Mouse (Mus musculus) adrenal gland, postnatal 4 days (tissue): ENCODE measurements around the gene Sema6b. TPM values are rescaled to one million over a fixed set of nuclear protein-coding genes. Genes with fewer than 3 reads are reported as not detected.
A peak's percentile ranks its signal among the peaks of the same experiment; 100 is the strongest.
"Not testable (repeated sequence)": the region's sequence is repeated elsewhere in the genome, so short reads cannot be mapped to it uniquely, and the experiment has no call there.

Experiments used
- DNase-seq, 2 experiments: peaks; one replicate each; pipeline ENCODE4 v3.0.0; 2021 to 2022; ENCODE audit warnings: low spot score in 2 of 2, mixed read lengths in 2 of 2
- microRNA-seq: library from miRNA; unstranded; fragments of <30 nt; microRNA quantifications from one replicate; pipeline ENCODE4 v1.2.0, GENCODE M21; 2021
- total RNA-seq, 2 experiments: library from RNA; stranded (reverse); gene quantifications; 2 replicates each; pipeline ENCODE4 v1.2.3; 2021

Sema6b gene
- total RNA-seq, 2 experiments from 2014 or later, result 9.6 to 12.2 TPM

DNA sequence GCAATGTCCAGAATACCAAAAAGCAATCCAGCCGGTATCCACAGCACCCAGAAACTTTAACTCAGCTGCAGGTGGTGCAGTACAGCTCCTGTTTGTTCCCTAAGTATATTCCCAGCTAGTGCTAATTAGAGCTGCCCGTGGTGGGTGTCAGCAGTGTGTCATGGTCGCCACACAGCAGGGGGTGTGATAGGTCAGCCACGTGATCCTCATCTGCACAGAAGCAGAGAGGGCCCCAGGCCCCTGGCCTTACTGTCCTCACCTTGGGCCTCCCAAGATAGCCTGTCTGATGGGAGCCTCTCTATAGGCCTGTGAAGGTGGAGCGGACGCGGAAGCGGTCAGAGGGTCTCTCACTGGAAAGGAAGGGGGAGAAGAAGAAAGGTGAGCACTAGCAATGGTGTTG lies 42.0 kb downstream of the Sema6b start:
- DNase-seq, result no peak

DNA sequence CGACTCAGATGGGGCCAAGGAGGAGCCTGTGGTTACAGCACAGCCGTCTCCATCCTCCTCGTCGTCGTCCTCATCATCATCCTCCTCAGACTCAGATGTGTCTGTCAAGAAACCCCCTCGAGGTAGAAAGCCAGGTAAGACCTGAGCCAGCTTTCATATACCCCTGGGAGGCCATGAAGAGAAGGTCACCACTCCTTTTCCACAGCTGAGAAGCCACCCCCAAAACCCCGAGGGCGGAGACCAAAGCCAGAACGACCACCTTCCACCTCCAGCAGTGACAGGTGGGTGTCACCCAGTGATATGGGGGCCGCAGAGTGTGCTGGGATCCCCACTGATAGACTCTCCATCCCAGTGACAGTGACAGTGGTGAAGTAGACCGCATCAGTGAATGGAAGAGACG lies 43.3 kb downstream of the Sema6b start:
- no peak for DNase-seq

DNA sequence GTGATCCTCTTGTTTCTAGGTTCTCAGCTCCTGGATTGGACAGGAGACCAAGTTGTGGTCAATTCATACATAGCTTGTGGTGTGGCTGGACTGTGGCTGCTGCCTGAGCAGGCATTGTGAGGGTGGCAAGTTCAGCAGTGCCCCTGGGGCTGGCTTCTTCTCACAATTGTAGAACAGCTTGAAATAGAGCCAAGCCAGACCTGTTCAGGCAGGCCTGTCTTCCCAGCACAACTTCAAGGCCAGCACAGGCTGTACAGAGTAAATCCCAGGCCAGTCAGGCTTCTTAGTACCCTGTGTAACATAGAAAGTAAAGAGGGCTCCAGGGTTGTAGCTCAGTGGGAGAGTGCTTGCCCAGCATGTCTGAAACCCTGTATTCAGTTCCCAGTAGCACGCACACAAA lies 47.3 kb downstream of the Sema6b start:
- no peak for DNase-seq

DNA sequence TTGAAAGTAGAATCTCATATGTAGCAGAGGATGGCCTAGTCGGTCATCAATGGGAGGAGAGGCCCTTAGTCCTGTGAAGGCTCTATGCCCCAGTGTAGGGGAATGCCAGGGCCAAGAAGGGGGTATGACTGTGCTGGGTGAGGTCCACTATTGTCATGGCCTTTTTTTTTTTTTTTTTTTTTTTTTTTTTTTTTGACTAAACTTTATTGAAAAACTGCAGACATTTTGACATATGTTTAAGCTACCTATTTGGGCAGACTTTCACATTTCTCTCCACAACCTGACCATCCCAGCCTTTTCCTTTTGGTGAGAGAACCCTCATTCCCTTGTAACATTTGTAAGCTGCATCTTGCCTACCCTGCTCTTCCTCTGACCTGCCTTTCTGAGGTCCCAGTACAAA lies 47.8 kb downstream of the Sema6b start:
- DNase-seq, result no peak

DNA sequence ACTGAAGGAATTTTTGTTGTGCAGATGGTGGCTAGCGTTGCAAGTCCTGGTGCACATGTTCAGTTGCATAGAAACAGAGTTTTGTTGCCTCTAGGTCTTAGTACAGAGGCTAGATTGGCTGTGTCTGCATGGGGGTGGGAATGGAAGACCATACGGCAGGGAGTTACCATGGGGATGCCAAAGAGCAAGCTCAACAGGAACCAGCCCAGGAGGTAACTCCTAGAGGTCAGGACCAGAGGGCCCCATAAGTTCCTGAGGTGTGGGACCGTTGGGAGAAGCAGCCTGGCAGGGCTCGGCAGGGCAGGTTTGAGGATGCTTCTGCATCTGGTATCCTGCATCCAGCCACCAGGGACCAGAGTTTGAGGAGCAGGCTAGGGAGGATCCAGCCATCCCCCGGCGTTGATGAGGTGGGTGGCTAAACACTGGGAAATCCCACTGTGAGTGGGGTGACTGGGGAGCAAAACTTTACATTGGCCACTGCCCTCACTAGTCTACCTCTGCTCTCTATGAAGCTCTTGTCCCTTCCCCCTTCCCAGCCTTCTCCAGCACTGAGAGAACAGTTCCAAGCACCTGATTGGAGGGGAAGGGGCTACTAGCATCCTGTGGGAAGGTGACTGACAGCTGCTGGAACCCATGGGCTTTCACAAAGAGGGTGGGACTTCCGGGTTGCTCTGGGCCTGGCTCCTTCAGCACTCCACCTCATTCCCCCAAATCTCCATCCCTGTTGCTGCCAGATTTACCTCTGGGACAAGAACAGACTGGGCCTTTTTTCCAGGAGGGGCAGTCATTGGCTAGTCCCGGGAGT lies 59.2 kb downstream of the Sema6b start:
- no peak for DNase-seq

DNA sequence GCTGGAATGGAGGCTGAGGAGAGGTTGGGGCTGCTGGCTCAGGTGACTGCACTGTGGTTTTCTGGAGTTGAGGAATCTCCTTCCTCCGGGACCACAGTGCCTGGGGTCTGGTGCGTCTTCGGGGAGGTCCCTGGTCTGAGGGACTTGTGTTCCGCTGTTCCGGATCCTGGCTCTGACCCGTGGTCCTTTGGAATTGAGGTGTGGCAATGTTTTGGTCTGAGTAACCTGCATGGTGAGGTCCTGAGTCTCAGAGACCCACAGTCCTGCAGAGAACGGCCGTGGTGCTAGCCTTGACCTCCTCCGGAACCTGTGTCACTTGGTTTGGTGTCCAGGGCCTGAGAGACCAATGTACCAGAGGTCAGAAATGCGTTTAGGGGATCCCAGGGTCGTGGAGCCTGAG lies 60.2 kb downstream of the Sema6b start:
- no peak for DNase-seq

DNA sequence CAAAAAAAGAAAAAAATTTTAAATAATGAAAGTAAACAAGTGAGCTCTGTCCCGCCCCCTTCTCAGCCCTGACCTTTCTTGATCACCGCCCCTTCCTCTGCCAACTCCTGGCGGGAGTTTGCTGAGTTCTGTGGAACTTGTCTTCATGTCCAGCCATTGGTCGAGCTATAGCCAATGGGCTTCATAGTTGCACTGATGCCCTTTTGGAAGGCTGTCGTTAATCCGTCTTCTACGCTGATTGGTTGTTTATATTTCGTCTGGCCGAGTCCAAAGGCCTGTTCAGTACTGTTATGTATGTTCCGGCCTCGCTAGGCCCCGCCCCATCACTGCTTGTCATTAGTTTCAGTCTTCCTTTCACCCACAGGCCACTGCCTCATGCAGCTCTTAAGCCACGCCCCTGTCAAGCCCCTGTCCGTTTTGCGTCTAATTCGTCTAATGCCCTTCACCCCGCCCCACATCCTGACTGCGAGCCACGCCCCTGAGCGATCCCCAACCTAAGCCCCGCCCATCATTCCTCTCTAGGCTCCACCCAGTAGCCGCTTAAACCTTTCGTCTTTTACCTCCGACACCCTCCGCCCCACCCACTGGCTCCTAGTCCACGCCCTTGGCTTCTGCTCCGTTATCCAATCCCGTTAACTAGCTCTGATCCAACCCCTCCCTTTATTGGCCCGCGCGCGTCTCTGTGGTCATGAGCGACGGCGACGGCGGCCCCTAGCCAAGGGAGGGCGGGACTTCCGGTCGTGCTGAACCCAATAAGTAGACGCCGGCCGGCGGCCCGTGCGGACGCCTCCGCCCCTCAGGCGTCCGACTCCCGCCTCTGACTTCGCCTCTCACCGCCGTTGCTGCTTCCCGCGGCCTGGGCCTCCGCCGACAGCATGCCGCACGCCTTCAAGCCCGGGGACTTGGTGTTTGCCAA lies 61.0 kb downstream of the Sema6b start, which contains the start of gene Hdgfl2:
TSS of gene Hdgfl2 (plus strand) at position 755 of the 916 bp plus-strand sequence.
- DNase-seq, result peak; percentile 96 to 98

DNA sequence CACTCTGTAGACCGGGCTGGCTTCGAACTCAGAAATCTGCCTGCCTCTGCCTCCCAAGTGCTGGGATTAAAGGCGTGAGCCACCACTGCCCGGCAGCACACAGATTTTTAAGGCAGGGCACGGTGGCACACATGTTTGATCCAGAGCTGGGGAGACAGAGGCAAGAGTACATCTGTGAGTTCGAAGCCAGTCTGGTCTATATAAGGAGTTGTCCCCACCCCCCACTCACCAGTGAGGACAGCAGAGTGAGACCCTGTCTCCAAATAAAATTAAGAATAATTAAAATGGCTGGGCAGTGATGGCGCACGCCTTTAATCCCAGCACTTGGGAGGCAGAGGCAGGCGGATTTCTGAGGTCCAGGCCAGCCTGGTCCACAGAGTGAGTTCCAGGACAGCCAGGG lies 61.8 kb downstream of the Sema6b start:
- DNase-seq, result not testable (repeated sequence)

DNA sequence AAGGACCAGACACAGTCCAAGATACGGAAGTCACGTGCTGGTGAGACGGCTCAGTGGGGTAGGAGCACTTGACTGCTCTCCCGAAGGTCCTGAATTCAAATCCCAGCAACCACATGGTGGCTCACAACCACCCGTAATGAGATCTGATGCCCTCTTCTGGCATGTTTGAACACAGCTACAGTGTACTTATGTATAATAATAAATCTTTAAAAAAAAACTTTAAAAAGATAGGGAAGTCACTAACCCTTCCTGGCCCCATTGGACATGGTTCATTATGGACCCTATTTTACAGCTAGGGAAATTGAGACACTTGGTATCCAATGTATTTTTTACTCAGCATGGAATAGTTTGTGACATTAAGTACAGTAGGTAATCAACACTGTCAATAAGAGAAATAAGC lies 62.6 kb downstream of the Sema6b start:
- no peak for DNase-seq

DNA sequence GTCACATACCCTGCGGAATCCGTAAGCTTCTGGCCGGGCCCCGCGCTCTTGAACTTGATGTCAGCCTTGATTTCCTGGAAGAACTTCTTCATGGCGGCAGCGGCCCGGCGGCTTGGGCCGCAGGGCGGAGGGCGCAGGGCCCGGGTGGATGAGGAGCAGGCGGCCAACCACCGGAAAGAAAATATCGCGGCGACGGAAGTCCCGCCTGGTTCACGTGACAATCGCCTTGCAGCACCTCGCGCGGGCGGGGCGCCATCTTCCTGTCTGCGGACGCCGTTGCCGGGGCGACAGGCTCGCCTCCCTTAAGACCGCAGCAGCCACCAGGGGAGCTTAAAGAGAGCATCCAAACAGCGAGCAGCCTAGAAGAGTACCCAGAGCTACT lies 65.3 kb downstream of the Sema6b start, which contains the start of gene Ubxn6:
TSS of gene Ubxn6 (minus strand) at position 202 of the 382 bp plus-strand sequence.
- peak; percentile 93 to 96 for DNase-seq

DNA sequence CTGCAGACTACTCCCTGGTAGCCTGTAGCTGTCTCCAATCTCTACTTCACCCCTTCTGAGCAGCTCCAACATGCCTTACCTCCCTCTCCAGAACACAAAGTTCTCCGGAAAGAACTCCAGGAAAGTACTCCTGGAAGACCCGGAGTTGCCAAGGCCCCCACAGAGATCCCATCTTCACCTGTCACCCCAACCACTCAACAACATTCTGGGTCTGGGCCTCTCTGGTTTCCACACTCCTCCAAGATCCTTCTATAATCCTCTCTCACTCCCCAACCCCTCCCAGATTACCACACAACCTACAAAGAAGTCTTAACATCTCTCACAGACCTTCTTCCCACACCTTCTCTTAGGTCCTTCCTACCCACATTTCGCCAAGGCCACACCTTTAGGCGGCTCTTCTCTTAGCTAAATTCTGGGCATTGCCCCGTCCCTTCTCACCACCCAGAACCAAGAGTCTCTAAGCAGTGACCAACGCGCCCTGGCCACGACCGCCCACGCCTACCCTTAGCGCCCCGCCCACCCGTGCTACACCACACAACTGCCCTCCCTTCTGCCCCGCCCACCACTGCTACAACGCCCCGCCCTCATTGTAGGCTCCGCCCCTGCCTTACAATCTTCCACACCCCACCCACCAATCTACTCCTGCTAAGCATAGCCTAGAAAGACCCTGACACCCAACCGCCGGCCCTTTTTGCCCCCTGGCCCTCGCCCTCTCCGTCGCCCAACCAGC lies 65.9 kb downstream of the Sema6b start:
- peak; percentile 66 to 84 for DNase-seq

Small RNAs within 50 kb of the gene (microRNA-seq; reads per million reads assigned to microRNA genes)
- not detected for gene Gm44397

Other genes starting within 250 kb of the Sema6b start
- 10 to 100 TPM; 10.1 to 11.3 TPM for gene Zfp959, start 248.2 kb downstream of the Sema6b start, total RNA-seq
- gene Zfp119b, start 190.8 kb downstream of the Sema6b start, total RNA-seq, result 1 to 10 TPM; 7.2 to 8.0 TPM
- gene Ebi3, start 187.7 kb downstream of the Sema6b start, total RNA-seq, result 1 to 10 TPM; 2.1 to 3.0 TPM
- gene Yju2, start 181.2 kb downstream of the Sema6b start, total RNA-seq, result 10 to 100 TPM; 22.7 to 26.9 TPM
- 10 to 100 TPM in 1 of 2 experiments, 1 to 10 TPM in 1; 7.3 to 16.9 TPM for gene Shd, start 169.9 kb downstream of the Sema6b start, total RNA-seq
- 1 to 10 TPM; 4.1 to 9.2 TPM for gene Fsd1, start 153.8 kb downstream of the Sema6b start, total RNA-seq
- 1 to 10 TPM; 9.3 to 9.4 TPM for gene Stap2, start 134.8 kb downstream of the Sema6b start, total RNA-seq
- 10 to 100 TPM; 91.6 to 91.9 TPM for gene Mpnd, start 134.6 kb downstream of the Sema6b start, total RNA-seq
- 10 to 100 TPM; 66.3 to 67.4 TPM for gene Sh3gl1, start 103.7 kb downstream of the Sema6b start, total RNA-seq
- 10 to 100 TPM; 15.6 to 16.2 TPM for gene Chaf1a, start 99.9 kb downstream of the Sema6b start, total RNA-seq
- gene Ubxn6, start 65.3 kb downstream of the Sema6b start, total RNA-seq, result 10 to 100 TPM; 74.6 to 76.8 TPM
- gene Hdgfl2, start 60.7 kb downstream of the Sema6b start, total RNA-seq, result 10 to 100 TPM; 73.1 to 85.1 TPM
- gene Plin4, start 30.5 kb downstream of the Sema6b start, total RNA-seq, result 10 to 100 TPM; 29.9 to 37.0 TPM
- gene Plin5, start 22.7 kb downstream of the Sema6b start, total RNA-seq, result 10 to 100 TPM; 23.1 to 30.6 TPM
- 10 to 100 TPM in 1 of 2 experiments, 1 to 10 TPM in 1; 5.5 to 10.1 TPM for gene Lrg1, start 18.3 kb downstream of the Sema6b start, total RNA-seq
- 1 to 10 TPM; 8.0 to 9.2 TPM for gene Tnfaip8l1, start 22.1 kb upstream of the Sema6b start, total RNA-seq
- 10 to 100 TPM; 65.9 to 66.3 TPM for gene Mydgf, start 43.6 kb upstream of the Sema6b start, total RNA-seq
- 10 to 100 TPM; 34.4 to 37.3 TPM for gene Dpp9, start 78.6 kb upstream of the Sema6b start, total RNA-seq
- gene Fem1a, start 116.5 kb upstream of the Sema6b start, total RNA-seq, result 10 to 100 TPM; 30.5 to 33.5 TPM
- 10 to 100 TPM; 21.0 to 22.2 TPM for gene Ticam1, start 136.4 kb upstream of the Sema6b start, total RNA-seq
- gene Plin3, start 152.5 kb upstream of the Sema6b start, total RNA-seq, result 10 to 100 TPM; 83.2 to 87.5 TPM
- not detected for gene Arrdc5, start 159.9 kb upstream of the Sema6b start, total RNA-seq
- 10 to 100 TPM; 49.3 to 61.2 TPM for gene Uhrf1, start 163.0 kb upstream of the Sema6b start, total RNA-seq
- gene Kdm4b, start 185.7 kb upstream of the Sema6b start, total RNA-seq, result 10 to 100 TPM; 50.1 to 54.1 TPM